Comparison of ENCODE assay signal across 15 mouse cellular contexts in the genomic region with DNA sequence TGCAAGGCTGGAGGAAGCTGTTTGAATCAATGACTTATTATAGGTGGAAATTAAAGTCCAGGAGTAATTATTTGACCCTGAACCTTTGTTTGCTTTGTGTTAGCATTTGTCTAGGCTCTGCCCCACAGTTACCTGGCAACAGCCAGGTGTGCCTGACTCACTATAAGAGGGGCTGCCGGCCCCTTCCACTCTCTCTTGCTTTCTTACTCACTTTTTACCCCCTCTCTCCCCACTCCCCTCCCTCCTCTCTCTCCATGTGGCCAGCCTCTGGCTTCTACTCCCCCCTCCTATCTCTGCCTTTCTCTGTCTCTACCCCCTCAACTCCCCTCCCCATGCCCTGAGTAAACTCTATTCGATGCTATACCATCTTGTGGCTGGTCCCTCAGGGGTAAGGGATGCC.
"Had no signal": no experiment of that assay in that cellular context is flagged by ENCODE, and none has a peak within 500 bp of the region (broad histone marks: within the 10 kb centered on the region; RNA-seq: fewer than 3 reads in every experiment).

No protein-coding gene starts in this region.

- H3K36me3 ChIP-seq: limb, embryonic 15.5 days; liver, embryonic 12.5 days; neural tube, embryonic 15.5 days had no signal

- DNase-seq: kidney, adult 8-10 months; lung, embryonic 14.5 days; lung, postnatal 10 days; lung, postnatal 4 days; right cerebral cortex, adult 18-20 months; right cerebral cortex, postnatal 25 days; thymus, adult 18-20 months; thymus, postnatal 14 days had no signal

- H3K4me1 ChIP-seq: limb, embryonic 15.5 days; liver, embryonic 12.5 days had no signal

- H3K4me2 ChIP-seq: limb, embryonic 15.5 days; liver, embryonic 12.5 days; lung, embryonic 14.5 days; neural tube, embryonic 15.5 days had no signal

- H3K27me3 ChIP-seq: limb, embryonic 15.5 days; liver, embryonic 12.5 days; neural tube, embryonic 15.5 days had no signal

- H3K27ac ChIP-seq: left cerebral cortex, adult 2 months; limb, embryonic 15.5 days; liver, embryonic 12.5 days; neural tube, embryonic 15.5 days had no signal

- ATAC-seq: hindbrain, embryonic 16.5 days; inflammation-experienced regulatory T-cells, adult 6 months; liver, embryonic 12.5 days had no signal

- H3K9ac ChIP-seq: limb, embryonic 15.5 days; liver, embryonic 12.5 days; lung, embryonic 14.5 days; neural tube, embryonic 15.5 days had no signal

- H3K4me3 ChIP-seq: left cerebral cortex, adult 2 months; limb, embryonic 15.5 days; liver, embryonic 12.5 days; myocyte; neural tube, embryonic 15.5 days had no signal

- H3K9me3 ChIP-seq: limb, embryonic 15.5 days; liver, embryonic 12.5 days; neural tube, embryonic 15.5 days had no signal
